Mouse (Mus musculus): ENCODE results near the gene Fgf6. TPM values are rescaled to one million over a fixed set of nuclear protein-coding genes. Genes with fewer than 3 reads are reported as not detected.

The Fgf6 gene
- total and polyA plus RNA-seq, 2 experiments from 2014 or later, result not detected

DNA sequence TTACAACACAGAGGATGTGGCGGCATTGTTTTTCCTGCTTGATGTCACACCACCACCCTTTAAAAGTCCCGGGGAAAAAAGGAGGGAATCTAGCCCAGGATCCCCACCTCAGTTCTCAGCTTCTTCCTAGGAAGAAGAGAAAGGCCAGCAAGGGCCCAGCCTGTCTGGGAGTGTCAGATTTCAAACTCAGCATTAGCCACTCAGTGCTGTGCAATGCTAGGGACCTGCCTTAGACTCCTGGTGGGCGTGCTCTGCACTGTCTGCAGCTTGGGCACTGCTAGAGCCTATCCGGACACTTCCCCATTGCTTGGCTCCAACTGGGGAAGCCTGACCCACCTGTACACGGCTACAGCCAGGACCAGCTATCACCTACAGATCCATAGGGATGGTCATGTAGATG is 57.4 kb downstream of the Fgf6 start, which contains the start of gene Fgf23:
TSS of gene Fgf23 (plus strand) at position 86 of the 400 bp plus-strand sequence.
- ATAC-seq (no peak), DNase-seq (ENCODE audit: low spot score) (no peak)
- no peak within 1 kb of the TSS for H3K4me2 ChIP-seq (ENCODE audit: low read depth, low read length)
- no peak for TF ChIP-seq CTCF (IDR thresholded peaks at IDR 0.05; ENCODE audit: low read depth)
- no peak within 1 kb of the TSS for H3K4me3 ChIP-seq (ENCODE audit: low read length)
- no peaks in the 10 kb centered on the region for H3K36me3 ChIP-seq (ENCODE audit: insufficient read depth, low read length)
- H3K9ac ChIP-seq (replicated peaks; ENCODE audit: low read length), result no peak within 1 kb of the TSS
- no peaks in the 10 kb centered on the region for H3K9me3 ChIP-seq (ENCODE audit: low read length)
- no peaks in the 10 kb centered on the region for H3K27me3 ChIP-seq (ENCODE audit: insufficient read depth, low read length)
- no peaks in the 10 kb centered on the region for H3K4me1 ChIP-seq (ENCODE audit: insufficient read depth, low read length)
- H3K27ac ChIP-seq, result no peak within 1 kb of the TSS
- 12% methylated on average over 5 of the region's 5 CpGs for WGBS

Other genes starting within 250 kb of the Fgf6 start
- gene Ndufa9, start 166.4 kb upstream of the Fgf6 start, total RNA-seq (2014; rRNA removed), result 106 and 133 TPM in 2 replicates
- 247 and 255 TPM in 2 replicates for gene Ndufa9, start 166.4 kb upstream of the Fgf6 start, polyA plus RNA-seq (2015; fragmentation: Nextera tagmentation; extraction: Ambion mirVana)
- 0.29 TPM in 1 of 2 replicates, not detected in the other for gene Akap3, start 162.5 kb upstream of the Fgf6 start, total RNA-seq (2014; rRNA removed)
- 0.10 and 0.13 TPM in 2 replicates for gene Akap3, start 162.5 kb upstream of the Fgf6 start, polyA plus RNA-seq (2015; fragmentation: Nextera tagmentation; extraction: Ambion mirVana)
- not detected in 2 replicates for gene Dyrk4, start 93.7 kb upstream of the Fgf6 start, total RNA-seq (2014; rRNA removed)
- 0.08 and 0.30 TPM in 2 replicates for gene Dyrk4, start 93.7 kb upstream of the Fgf6 start, polyA plus RNA-seq (2015; fragmentation: Nextera tagmentation; extraction: Ambion mirVana)
- 7.5 and 8.3 TPM in 2 replicates for gene Rad51ap1, start 76.0 kb upstream of the Fgf6 start, total RNA-seq (2014; rRNA removed)
- 14.9 and 17.3 TPM in 2 replicates for gene Rad51ap1, start 76.0 kb upstream of the Fgf6 start, polyA plus RNA-seq (2015; fragmentation: Nextera tagmentation; extraction: Ambion mirVana)
- gene D6Wsu163e, start 75.6 kb upstream of the Fgf6 start, total RNA-seq (2014; rRNA removed), result 15.0 and 15.3 TPM in 2 replicates
- 27.4 and 29.5 TPM in 2 replicates for gene D6Wsu163e, start 75.6 kb upstream of the Fgf6 start, polyA plus RNA-seq (2015; fragmentation: Nextera tagmentation; extraction: Ambion mirVana)
- 1.8 and 1.9 TPM in 2 replicates for gene Fgf23, start 57.3 kb downstream of the Fgf6 start, total RNA-seq (2014; rRNA removed)
- gene Fgf23, start 57.3 kb downstream of the Fgf6 start, polyA plus RNA-seq (2015; fragmentation: Nextera tagmentation; extraction: Ambion mirVana), result 0.28 TPM in 2 replicates
- gene Tigar, start 94.0 kb downstream of the Fgf6 start, total RNA-seq (2014; rRNA removed), result 6.6 and 7.7 TPM in 2 replicates
- 4.9 and 5.2 TPM in 2 replicates for gene Tigar, start 94.0 kb downstream of the Fgf6 start, polyA plus RNA-seq (2015; fragmentation: Nextera tagmentation; extraction: Ambion mirVana)
- 22.3 and 27.1 TPM in 2 replicates for gene Ccnd2, start 136.6 kb downstream of the Fgf6 start, total RNA-seq (2014; rRNA removed)
- gene Ccnd2, start 136.6 kb downstream of the Fgf6 start, polyA plus RNA-seq (2015; fragmentation: Nextera tagmentation; extraction: Ambion mirVana), result 229 and 263 TPM in 2 replicates

Data from hindbrain, postnatal 0 days (tissue).